Mouse (Mus musculus): ENCODE data around the gene Tenm2.

Gene Tenm2

DNA sequence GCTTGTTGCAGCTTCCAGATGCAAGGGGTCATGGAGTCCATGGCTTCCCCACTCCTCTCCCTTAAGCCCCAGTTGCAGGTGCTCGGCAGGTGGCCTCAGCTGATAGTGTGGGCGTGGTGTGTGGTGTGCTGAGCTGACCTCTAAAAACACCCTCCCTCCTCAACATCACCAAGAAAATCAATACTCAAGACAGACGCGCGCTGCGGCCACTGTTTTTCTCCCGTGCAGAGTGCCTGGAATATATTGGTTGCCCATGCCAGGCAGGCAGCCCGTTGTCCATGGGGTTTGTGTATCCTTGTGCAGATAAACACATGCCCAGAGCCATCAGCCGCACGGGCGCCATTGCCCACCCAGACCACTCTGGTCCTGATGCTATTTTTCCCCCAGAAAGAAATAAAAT, 1007.1 kb downstream of the Tenm2 start:
- in situ Hi-C loops (cut with MboI; ENCODE audit: low sequenced_read_pairs), result no loop called here

DNA sequence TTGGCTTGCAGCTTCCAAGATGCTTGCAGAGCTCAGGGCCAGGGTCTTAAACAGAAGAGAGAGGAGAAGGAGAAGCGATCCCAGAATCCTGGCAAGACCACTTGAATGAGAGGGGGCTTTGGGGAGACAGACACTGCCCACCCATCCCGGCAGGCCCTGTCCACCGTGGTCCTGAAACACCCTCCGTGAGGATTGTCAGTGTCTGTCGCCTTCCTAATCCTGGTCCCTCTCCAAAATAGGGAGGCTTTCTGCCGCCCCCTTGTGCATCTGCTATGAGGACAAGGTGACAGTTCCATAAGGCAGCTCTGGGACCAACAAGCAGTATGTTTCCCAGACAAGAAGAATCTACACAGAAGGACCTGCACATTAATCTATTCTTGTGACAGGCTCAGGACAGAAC, 1007.6 kb downstream of the Tenm2 start:
- in situ Hi-C loops (cut with MboI; ENCODE audit: low sequenced_read_pairs), result no loop called here

- in situ Hi-C loops (cut with MboI; ENCODE audit: low sequenced_read_pairs), result no loop called here
Observed at GRCm38 (mm10) chr11:36226061-36226460, 1009.7 kb downstream of the Tenm2 start.

- in situ Hi-C loops (cut with MboI; ENCODE audit: low sequenced_read_pairs), result no loop called here
Observed at GRCm38 (mm10) chr11:36223716-36224439, 1011.9 kb downstream of the Tenm2 start.

- in situ Hi-C loops (cut with MboI; ENCODE audit: low sequenced_read_pairs), result no loop called here
Observed at GRCm38 (mm10) chr11:36222071-36222470, 1013.7 kb downstream of the Tenm2 start.

DNA sequence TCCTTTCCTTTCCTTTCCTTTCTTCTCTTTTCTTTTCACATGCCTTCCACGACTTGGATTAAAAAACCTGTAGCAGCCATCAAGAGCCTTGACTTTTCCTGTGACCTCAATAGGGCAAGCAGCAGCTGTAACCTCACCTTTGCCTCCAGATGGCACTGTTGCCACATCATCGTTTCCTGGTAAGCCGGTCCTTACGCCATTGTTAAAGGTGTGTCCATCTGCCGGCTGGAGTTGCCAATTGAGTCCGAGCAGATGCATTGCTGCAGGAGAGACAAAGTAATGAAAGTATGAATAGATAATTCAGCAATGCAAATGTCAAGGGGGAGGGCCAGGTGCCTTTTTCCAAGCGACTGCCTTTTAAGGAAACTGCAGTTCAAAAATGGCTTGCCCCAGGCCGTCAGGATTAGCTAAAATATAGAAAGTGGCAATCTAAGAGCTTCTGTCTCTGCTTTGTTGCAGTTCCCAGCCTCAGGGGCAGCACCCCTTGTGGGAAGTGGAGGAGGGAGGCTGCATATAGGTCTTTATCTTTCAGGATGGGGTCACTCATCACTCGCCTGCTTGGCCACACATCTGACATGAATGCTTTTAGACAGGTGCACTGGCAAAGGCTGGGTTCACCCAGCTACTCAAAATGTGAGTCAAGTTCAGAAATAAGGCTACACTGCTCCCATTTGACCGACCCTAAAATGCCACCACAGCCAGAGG, 1014.3 kb downstream of the Tenm2 start:
- in situ Hi-C loops (cut with MboI; ENCODE audit: low sequenced_read_pairs), result no loop called here

GRCm38 (mm10) chr11:36220651-36221050, 1015.1 kb downstream of the Tenm2 start:
- in situ Hi-C loops (cut with MboI; ENCODE audit: low sequenced_read_pairs), result no loop called here

DNA sequence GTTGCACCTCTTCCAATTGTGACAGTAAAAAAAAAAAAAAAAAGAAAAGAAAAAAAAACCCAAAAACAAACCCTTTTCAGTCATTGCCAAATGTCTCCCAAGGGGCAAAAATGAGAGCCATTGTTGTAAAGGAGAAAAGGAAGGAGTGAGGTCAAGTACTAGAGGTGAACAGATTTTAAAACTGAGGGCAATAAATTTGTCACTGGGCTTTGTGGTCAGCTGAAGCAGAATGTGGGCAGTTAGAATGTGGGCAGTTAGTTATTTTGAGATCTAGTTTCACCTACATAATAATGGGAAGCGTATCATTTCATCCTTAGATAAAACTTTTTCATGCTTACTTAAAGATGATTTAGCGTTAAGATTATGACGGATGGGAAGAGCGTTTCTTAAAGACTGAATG, 1016.2 kb downstream of the Tenm2 start:
- in situ Hi-C loops (cut with MboI; ENCODE audit: low sequenced_read_pairs), result no loop called here

- in situ Hi-C loops (cut with MboI; ENCODE audit: low sequenced_read_pairs), result no loop called here
Observed at GRCm38 (mm10) chr11:36214589-36214988, 1021.2 kb downstream of the Tenm2 start.

DNA sequence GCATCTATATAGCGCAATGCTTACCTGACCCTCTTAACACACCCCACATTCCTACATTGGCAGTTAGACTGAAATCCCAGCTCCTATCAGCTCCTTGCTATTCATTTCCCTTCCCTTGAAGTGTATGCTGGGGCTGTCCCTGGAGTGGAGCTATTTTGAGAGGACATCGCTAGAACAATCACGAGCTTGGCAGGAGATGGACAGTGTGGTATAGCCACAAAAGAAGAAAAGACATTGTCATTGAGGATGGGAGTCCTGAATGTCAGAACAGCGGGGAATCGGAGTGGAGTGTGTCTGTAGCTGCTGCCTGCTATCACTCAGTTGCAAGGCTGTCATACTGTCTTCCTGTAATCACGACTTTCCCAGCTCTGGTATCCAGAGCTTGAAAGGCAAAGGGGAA, 1031.4 kb downstream of the Tenm2 start:
- in situ Hi-C loops (cut with MboI; ENCODE audit: low sequenced_read_pairs), result no loop called here

DNA sequence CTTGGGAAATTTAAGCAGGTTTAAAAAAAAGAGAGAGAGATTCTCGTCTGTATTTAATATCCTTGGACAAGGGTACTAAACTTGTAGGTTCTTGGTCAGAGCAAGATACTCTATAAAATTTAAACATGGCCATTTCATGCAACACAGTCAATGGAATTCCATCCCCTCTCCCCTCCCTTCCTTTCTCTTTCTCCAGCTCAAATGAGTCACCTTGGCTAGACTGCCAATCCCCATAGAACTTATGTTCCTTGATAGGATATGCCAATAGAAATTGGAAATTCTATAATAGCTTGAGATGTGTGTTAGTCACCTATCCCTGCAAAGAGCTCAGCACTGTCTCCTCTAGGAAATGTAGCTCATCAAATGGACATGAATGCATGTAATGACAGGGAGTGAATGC, 1031.9 kb downstream of the Tenm2 start:
- in situ Hi-C loops (cut with MboI; ENCODE audit: low sequenced_read_pairs), result no loop called here

GRCm38 (mm10) chr11:36194348-36194747, 1041.4 kb downstream of the Tenm2 start:
- in situ Hi-C loops (cut with MboI; ENCODE audit: low sequenced_read_pairs), result no loop called here

GRCm38 (mm10) chr11:36176106-36176505, 1059.7 kb downstream of the Tenm2 start:
- in situ Hi-C loops (cut with MboI; ENCODE audit: low sequenced_read_pairs), result no loop called here

- in situ Hi-C loops (cut with MboI; ENCODE audit: low sequenced_read_pairs), result no loop called here
Observed at GRCm38 (mm10) chr11:36173076-36173690, 1062.6 kb downstream of the Tenm2 start.

DNA sequence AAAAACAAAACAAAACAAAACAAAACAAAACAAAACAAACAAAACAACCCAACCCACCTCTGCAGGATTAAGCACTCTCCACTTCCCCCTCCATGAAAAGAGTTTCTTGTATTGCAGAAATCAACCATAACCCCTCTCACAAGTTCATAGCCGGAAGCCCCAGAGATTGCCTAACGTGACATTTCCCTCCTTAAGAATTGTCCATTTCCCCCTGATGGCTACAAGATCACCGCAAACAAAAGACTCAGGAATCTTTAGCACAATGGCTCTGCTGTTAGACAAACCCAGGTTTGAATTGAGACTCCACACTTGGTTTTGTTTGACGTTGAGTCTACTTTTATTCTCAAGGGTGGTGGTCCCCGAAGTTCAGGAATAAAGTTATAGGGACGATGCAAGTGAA, 1063.2 kb downstream of the Tenm2 start:
- in situ Hi-C loops (cut with MboI; ENCODE audit: low sequenced_read_pairs), result no loop called here

GRCm38 (mm10) chr11:36171991-36172390, 1063.8 kb downstream of the Tenm2 start:
- in situ Hi-C loops (cut with MboI; ENCODE audit: low sequenced_read_pairs), result no loop called here

DNA sequence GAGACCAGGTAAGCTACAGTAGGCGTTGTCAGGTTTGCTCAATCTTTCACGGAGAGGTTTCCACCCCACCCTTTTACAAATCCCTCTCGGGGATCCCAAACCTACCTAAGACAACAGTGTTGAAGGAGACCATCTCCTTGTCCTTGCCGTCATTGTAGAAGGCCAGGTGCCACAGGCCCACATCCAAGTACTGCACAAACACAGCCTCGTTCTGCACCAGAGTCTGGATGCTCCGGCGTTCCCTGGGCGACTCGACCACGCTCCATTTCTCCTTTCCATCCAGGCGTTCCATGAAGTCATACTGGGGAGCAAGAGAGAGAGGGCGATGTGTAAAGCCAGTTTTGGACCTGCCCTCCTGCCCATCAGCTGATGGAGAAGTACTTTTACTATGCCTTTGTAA, 1064.5 kb downstream of the Tenm2 start:
- in situ Hi-C loops (cut with MboI; ENCODE audit: low sequenced_read_pairs), result no loop called here

- in situ Hi-C loops (cut with MboI; ENCODE audit: low sequenced_read_pairs), result no loop called here
Observed at GRCm38 (mm10) chr11:36169738-36170137, 1066.0 kb downstream of the Tenm2 start.

DNA sequence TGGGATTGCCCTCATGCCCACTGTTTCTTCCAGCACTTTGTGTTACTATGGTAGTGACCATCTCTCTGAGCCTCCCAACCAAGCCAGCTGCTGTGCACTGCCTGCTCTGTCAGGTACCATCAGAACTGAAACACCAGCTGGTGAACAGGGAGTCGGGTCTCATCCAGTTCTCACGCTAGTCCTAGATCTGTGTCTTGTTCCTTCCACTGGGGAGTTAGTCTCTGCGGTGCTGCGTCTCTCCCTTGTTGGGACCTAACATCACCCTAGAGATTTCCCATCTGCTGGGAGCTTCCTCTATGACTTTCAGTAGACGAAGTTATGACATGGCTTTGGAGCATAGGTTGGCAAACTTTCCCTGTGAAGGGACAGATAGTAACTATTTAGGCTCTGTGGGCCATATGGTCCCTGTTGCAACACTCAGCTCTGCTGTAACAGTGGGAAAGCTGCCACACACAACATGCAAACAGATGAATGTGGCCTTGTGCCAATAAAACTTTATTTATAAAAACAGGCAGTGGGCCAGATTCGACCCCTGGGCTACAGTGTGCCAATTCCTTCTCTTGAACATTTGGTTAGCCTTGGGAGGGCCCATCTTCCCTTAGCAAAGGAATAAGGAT, 1066.7 kb downstream of the Tenm2 start:
- in situ Hi-C loops (cut with MboI; ENCODE audit: low sequenced_read_pairs), result no loop called here

GRCm38 (mm10) chr11:36167766-36168318, 1067.9 kb downstream of the Tenm2 start:
- in situ Hi-C loops (cut with MboI; ENCODE audit: low sequenced_read_pairs), result no loop called here

GRCm38 (mm10) chr11:36163580-36163979, 1072.2 kb downstream of the Tenm2 start:
- in situ Hi-C loops (cut with MboI; ENCODE audit: low sequenced_read_pairs), result no loop called here

All from CH12F3 (cell line).